Mouse (Mus musculus) heart, embryonic 12.5 days (tissue): Measurements from ENCODE around the gene Ptprr. TPM values are rescaled to one million over a fixed set of nuclear protein-coding genes. Genes with fewer than 3 reads are reported as not detected.

Source experiments
- ATAC-seq: fragments of 200-750 bp; cut with Nextera tagmentation; 2 replicates; pipeline ENCODE4 v1.8.0; 2017; ENCODE audit warnings: moderate TSS enrichment, moderate library complexity; ENCODE audit not compliant: insufficient number of reproducible peaks, low FRiP score
- H3K27ac ChIP-seq: fragments of 300-500 bp; sonication (generic); 2 replicates; pipeline ENCODE4 v1.5.1; 2016; ENCODE audit warnings: mild to moderate bottlenecking, moderate library complexity; ENCODE audit not compliant: poor library complexity, severe bottlenecking
- H3K27me3 ChIP-seq: fragments of 300-500 bp; sonication (generic); replicated peaks from 2 replicates; pipeline ENCODE4 v1.6.1; 2016; ENCODE audit warnings: mild to moderate bottlenecking, moderate library complexity
- H3K36me3 ChIP-seq: fragments of 300-500 bp; sonication (generic); 2 replicates; pipeline ENCODE4 v1.6.1; 2016; ENCODE audit warnings: mild to moderate bottlenecking, moderate library complexity
- H3K4me1 ChIP-seq: fragments of 300-500 bp; sonication (generic); replicated peaks from 2 replicates; pipeline ENCODE4 v1.6.1; 2016; ENCODE audit warnings: mild to moderate bottlenecking
- H3K4me2 ChIP-seq: fragments of 300-500 bp; sonication (generic); 2 replicates; pipeline ENCODE4 v1.6.1; 2016; ENCODE audit warnings: mild to moderate bottlenecking, moderate library complexity
- H3K4me3 ChIP-seq: fragments of 300-500 bp; sonication (generic); 2 replicates; pipeline ENCODE4 v1.5.1; 2016; ENCODE audit warnings: mild to moderate bottlenecking
- H3K9ac ChIP-seq: fragments of 300-500 bp; sonication (generic); 2 replicates; pipeline ENCODE4 v1.6.1; 2016; ENCODE audit warnings: mild to moderate bottlenecking, moderate library complexity
- H3K9me3 ChIP-seq: fragments of 300-500 bp; sonication (generic); replicated peaks from 2 replicates; pipeline ENCODE4 v1.6.1; 2016; ENCODE audit warnings: mild to moderate bottlenecking, moderate library complexity
- WGBS: fragments of 180-500 bp; shearing (Covaris S2); methylation state at CpG from one replicate; pipeline ENCODE4 v1.1.7; 2016; 5-methylcytosine and 5-hydroxymethylcytosine counted together
- polyA plus RNA-seq: library from polyadenylated mRNA; unstranded; fragments of >200 nt; fragmentation: Nextera tagmentation; extraction: Ambion mirVana; gene quantifications from 2 replicates; pipeline ENCODE4 v1.2.1, GENCODE M21; 2016

The Ptprr gene
- polyA plus RNA-seq, 1 experiment from 2014 or later = 0.80 TPM

- peaks cover 8% of the 10 kb centered on the region; the same call in 1 of the 2 replicates for H3K9me3 ChIP-seq
- H3K4me1 ChIP-seq = no peaks in the 10 kb centered on the region
- no peak overlapping the region for H3K9ac ChIP-seq
- no peaks in the 10 kb centered on the region for H3K27me3 ChIP-seq
- 82% methylated on average over 5 of the region's 5 CpGs for WGBS
- H3K27ac ChIP-seq = no peak overlapping the region
- no peak overlapping the region for H3K4me2 ChIP-seq
- no peak for ATAC-seq
- no peak overlapping the region for H3K4me3 ChIP-seq
- H3K36me3 ChIP-seq = no peaks in the 10 kb centered on the region
Observed at GRCm38 (mm10) chr10:116154707-116155106, 136.7 kb downstream of the Ptprr start.

GRCm38 (mm10) chr10:116156699-116157098, 138.7 kb downstream of the Ptprr start:
- no peaks in the 10 kb centered on the region for H3K36me3 ChIP-seq
- H3K27ac ChIP-seq = no peak overlapping the region
- H3K4me2 ChIP-seq = no peak overlapping the region
- no peak overlapping the region for H3K4me3 ChIP-seq
- H3K27me3 ChIP-seq = no peaks in the 10 kb centered on the region
- WGBS = 49% methylated on average over 1 of the region's 1 CpGs
- H3K9me3 ChIP-seq = peaks cover 8% of the 10 kb centered on the region; the same call in 1 of the 2 replicates
- no peaks in the 10 kb centered on the region for H3K4me1 ChIP-seq
- ATAC-seq = no peak
- H3K9ac ChIP-seq = no peak overlapping the region

GRCm38 (mm10) chr10:116162338-116162737, 144.3 kb downstream of the Ptprr start:
- ATAC-seq = no peak
- Histone ChIP-seq H3K36me3 (no peaks in the 10 kb centered on the region), H3K4me3 (no peak overlapping the region), H3K4me1 (no peaks in the 10 kb centered on the region), H3K9me3 (no peaks in the 10 kb centered on the region), H3K27ac (no peak overlapping the region), H3K27me3 (no peaks in the 10 kb centered on the region), H3K9ac (no peak overlapping the region), H3K4me2 (no peak overlapping the region)
- 64% methylated on average over 12 of the region's 12 CpGs for WGBS

GRCm38 (mm10) chr10:116175324-116175883, 157.4 kb downstream of the Ptprr start:
- Histone ChIP-seq H3K4me3 (no peak overlapping the region), H3K27ac (no peak overlapping the region), H3K4me1 (0 out of 2 replicates have a peak, but pooled peaks cover 6% of the 10 kb centered on the region), H3K9me3 (no peaks in the 10 kb centered on the region), H3K4me2 (no peak overlapping the region), H3K36me3 (no peaks in the 10 kb centered on the region), H3K27me3 (no peaks in the 10 kb centered on the region), H3K9ac (no peak overlapping the region)
- no peak for ATAC-seq
- WGBS = 57% methylated on average over 10 of the region's 10 CpGs

- no peaks in the 10 kb centered on the region for H3K27me3 ChIP-seq
- H3K9ac ChIP-seq = peak overlapping the region; percentile 30
- no peak overlapping the region for H3K27ac ChIP-seq
- peak overlapping the region; percentile 40 for H3K4me3 ChIP-seq
- no peak for ATAC-seq
- no peaks in the 10 kb centered on the region for H3K36me3 ChIP-seq
- WGBS = 13% methylated on average over 21 of the region's 21 CpGs
- H3K4me2 ChIP-seq = peak overlapping the region; percentile 72
- no peaks in the 10 kb centered on the region for H3K9me3 ChIP-seq
- H3K4me1 ChIP-seq = 0 out of 2 replicates have a peak, but pooled peaks cover 6% of the 10 kb centered on the region
Observed at GRCm38 (mm10) chr10:116177390-116178179, 159.6 kb downstream of the Ptprr start.

- Histone ChIP-seq H3K27ac (no peak overlapping the region), H3K4me3 (no peak overlapping the region), H3K4me2 (no peak overlapping the region), H3K9ac (no peak overlapping the region), H3K4me1 (0 out of 2 replicates have a peak, but pooled peaks cover 6% of the 10 kb centered on the region), H3K36me3 (no peaks in the 10 kb centered on the region), H3K9me3 (no peaks in the 10 kb centered on the region), H3K27me3 (no peaks in the 10 kb centered on the region)
- WGBS = 78% methylated on average over 5 of the region's 5 CpGs
- no peak for ATAC-seq
Observed at GRCm38 (mm10) chr10:116181235-116181634, 163.2 kb downstream of the Ptprr start.

GRCm38 (mm10) chr10:116182221-116182620, 164.2 kb downstream of the Ptprr start:
- Histone ChIP-seq H3K9me3 (no peaks in the 10 kb centered on the region), H3K27ac (no peak overlapping the region), H3K4me2 (no peak overlapping the region), H3K9ac (no peak overlapping the region), H3K36me3 (no peaks in the 10 kb centered on the region), H3K4me1 (0 out of 2 replicates have a peak, but pooled peaks cover 5% of the 10 kb centered on the region), H3K27me3 (no peaks in the 10 kb centered on the region), H3K4me3 (no peak overlapping the region)
- no peak for ATAC-seq
- 82% methylated on average over 5 of the region's 5 CpGs for WGBS

- no peaks in the 10 kb centered on the region for H3K36me3 ChIP-seq
- no peaks in the 10 kb centered on the region for H3K4me1 ChIP-seq
- H3K9ac ChIP-seq = no peak overlapping the region
- H3K27me3 ChIP-seq = no peaks in the 10 kb centered on the region
- no peaks in the 10 kb centered on the region for H3K9me3 ChIP-seq
- H3K4me3 ChIP-seq = no peak overlapping the region
- no peak for ATAC-seq
- H3K27ac ChIP-seq = no peak overlapping the region
- no peak overlapping the region for H3K4me2 ChIP-seq
- WGBS = 32% methylated on average over 3 of the region's 3 CpGs
Observed at GRCm38 (mm10) chr10:116183258-116183657, 165.2 kb downstream of the Ptprr start.

GRCm38 (mm10) chr10:116191724-116192123, 173.7 kb downstream of the Ptprr start:
- Histone ChIP-seq H3K4me1 (peaks cover 7% of the 10 kb centered on the region; the same call in 1 of the 2 replicates), H3K27me3 (no peaks in the 10 kb centered on the region), H3K9ac (no peak overlapping the region), H3K27ac (no peak overlapping the region), H3K9me3 (no peaks in the 10 kb centered on the region), H3K4me2 (no peak overlapping the region), H3K4me3 (no peak overlapping the region), H3K36me3 (no peaks in the 10 kb centered on the region)
- ATAC-seq = no peak
- WGBS = 63% methylated on average over 2 of the region's 2 CpGs

- no peak overlapping the region for H3K9ac ChIP-seq
- H3K4me1 ChIP-seq = peaks cover 11% of the 10 kb centered on the region; the same call in 1 of the 2 replicates
- H3K4me3 ChIP-seq = no peak overlapping the region
- WGBS = 77% methylated on average over 8 of the region's 8 CpGs
- ATAC-seq = no peak; the same call in 1 of the 2 replicates
- no peaks in the 10 kb centered on the region for H3K27me3 ChIP-seq
- no peaks in the 10 kb centered on the region for H3K9me3 ChIP-seq
- H3K27ac ChIP-seq = no peak overlapping the region
- H3K36me3 ChIP-seq = no peaks in the 10 kb centered on the region
- no peak overlapping the region for H3K4me2 ChIP-seq
Observed at GRCm38 (mm10) chr10:116192293-116192692, 174.3 kb downstream of the Ptprr start.

GRCm38 (mm10) chr10:116194409-116194808, 176.4 kb downstream of the Ptprr start:
- Histone ChIP-seq H3K4me1 (peaks cover 11% of the 10 kb centered on the region; the same call in 1 of the 2 replicates), H3K4me2 (no peak overlapping the region), H3K9me3 (no peaks in the 10 kb centered on the region), H3K27ac (no peak overlapping the region), H3K36me3 (no peaks in the 10 kb centered on the region), H3K4me3 (no peak overlapping the region), H3K9ac (no peak overlapping the region), H3K27me3 (no peaks in the 10 kb centered on the region)
- 63% methylated on average over 8 of the region's 8 CpGs for WGBS
- no peak for ATAC-seq
